In the genomic region with DNA sequence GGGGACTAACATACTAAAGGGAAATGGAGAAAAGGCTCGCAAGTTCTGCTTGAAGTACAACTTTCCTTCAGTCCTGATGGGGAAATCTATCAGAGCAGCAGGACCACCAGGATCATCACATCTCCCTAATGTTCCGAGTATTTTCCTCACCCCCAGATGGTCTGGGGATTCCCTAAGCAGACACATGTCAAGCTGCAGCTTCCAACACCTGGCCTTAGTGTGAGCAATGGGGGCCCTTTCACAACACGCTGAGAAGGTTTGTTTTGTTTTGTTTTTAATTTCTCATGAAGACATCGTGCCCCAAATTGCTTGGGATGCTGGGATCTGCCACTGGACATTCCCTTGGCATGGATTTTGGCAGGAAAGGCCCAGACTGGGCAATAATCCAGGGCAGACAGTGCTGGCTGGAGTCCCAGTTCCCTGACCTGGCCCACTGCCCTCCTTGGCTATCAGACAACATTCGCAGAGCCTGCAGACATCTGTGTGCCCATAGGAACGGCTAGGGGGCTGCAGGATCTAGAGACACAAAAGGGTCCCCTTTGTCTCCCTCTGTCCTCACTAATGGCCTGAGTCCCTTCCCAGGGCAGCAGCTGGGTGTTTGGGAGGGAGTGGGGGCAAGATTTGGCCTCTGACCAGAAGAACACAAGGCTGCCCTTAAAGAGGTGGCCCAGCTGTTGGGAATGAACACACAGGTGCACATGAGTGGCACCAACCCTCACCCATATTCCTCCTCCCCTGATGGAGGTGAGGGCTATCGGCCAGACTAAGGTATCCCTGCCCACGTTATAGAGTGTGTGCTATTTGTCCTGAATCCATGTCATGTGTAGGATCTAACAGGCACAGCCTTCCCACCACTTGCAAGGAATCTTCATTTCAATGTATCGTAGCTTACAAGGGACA, we compare ENCODE assay signal across 9 mouse cellular contexts.
DNase-seq lines count a peak whose midpoint lies in the region; ATAC-seq and TF ChIP-seq lines count a peak whose summit lies in the region.
"Had no signal": no experiment of that assay in that cellular context is flagged by ENCODE, and none has a peak within 500 bp of the region (broad histone marks: within the 10 kb centered on the region; RNA-seq: fewer than 3 reads in every experiment).

No protein-coding gene starts in this region.

- TF ChIP-seq POLR2A in lung, adult 2 months (IDR thresholded peaks at IDR 0.05; ENCODE audit: borderline replicate concordance, extremely low read depth, low read depth, low read length), result no peak

- H3K4me1 ChIP-seq in lung, adult 2 months (ENCODE audit: control insufficient read depth, insufficient read depth, low read length), result no peaks in the 10 kb centered on the region
- H3K4me1 ChIP-seq: megakaryocyte, embryonic 14.5 days had no signal

- DNase-seq in cerebellum, adult 11 months, result peak; percentile 13
- peak; percentile 11 for DNase-seq in lung, postnatal 10 days
- no peak for DNase-seq in lung, adult 2 months
- DNase-seq in frontal cortex, postnatal 25 days (ENCODE audit: low spot score in 2 of 2), result peak; percentile 6 to 12
- DNase-seq in layer of hippocampus, postnatal 10 days (ENCODE audit: low spot score in 2 of 2), result peak; percentile 72 to 74
- DNase-seq in right cerebral cortex, postnatal 4 days, result peak; percentile 33
- no peak for DNase-seq in spleen, postnatal 10 days (ENCODE audit: low spot score in 2 of 2)

- H3K4me3 ChIP-seq in lung, adult 2 months (replicated peaks; ENCODE audit: extremely low read depth, low read depth, low read length), result no peak overlapping the region
- H3K4me3 ChIP-seq: megakaryocyte, embryonic 14.5 days had no signal

- 57% methylated on average over 9 of the region's 9 CpGs for WGBS in lung, adult 2 months

- ATAC-seq in cerebellum, adult (ENCODE audit: insufficient number of reproducible peaks, low FRiP score, low TSS enrichment), result no peak; the same call in 1 of the 2 replicates

- no peak for TF ChIP-seq CTCF in lung, adult 2 months (IDR thresholded peaks at IDR 0.05; ENCODE audit: insufficient read depth, low read length)

Comparison
In these comparisons a context has a peak if more than half of its experiments do, and no peak if none do; other contexts are left out.
1. DNase-seq: peak in cerebellum, adult 11 months (single experiment), lung, postnatal 10 days (single experiment), frontal cortex, postnatal 25 days (2 of 2), layer of hippocampus, postnatal 10 days (2 of 2) and right cerebral cortex, postnatal 4 days (single experiment); none in lung, adult 2 months (single experiment) and spleen, postnatal 10 days (0 of 2).